19 mouse cellular contexts compared by ENCODE assay signal in genomic region chr9:55226251-55226650, GRCm38 (mm10). TPM values are rescaled to one million over a fixed set of nuclear protein-coding genes. Genes with fewer than 3 reads are reported as not detected.
DNase-seq lines count a peak whose midpoint lies in the region; TF ChIP-seq lines count a peak whose summit lies in the region.
"Had no signal": no experiment of that assay in that cellular context is flagged by ENCODE, and none has a peak within 500 bp of the region (broad histone marks: within the 10 kb centered on the region; RNA-seq: fewer than 3 reads in every experiment).

No protein-coding gene starts in this region.

- peaks cover 26% of the 10 kb centered on the region for H3K36me3 ChIP-seq in small intestine, adult 2 months (ENCODE audit: control insufficient read depth, insufficient read depth, low read length)

- peak; percentile 56 for DNase-seq in heart, adult 11 months
- no peak for DNase-seq in heart, postnatal 4 days
- peak; percentile 51 for DNase-seq in right cerebral cortex, adult 18-20 months
- no peak for DNase-seq in right cerebral cortex, postnatal 4 days
- peak; percentile 34 to 36 for DNase-seq in layer of hippocampus, adult 8-10 months (ENCODE audit: low spot score in 2 of 2)
- DNase-seq in adipocyte (ENCODE audit: low spot score): no peak
- no peak for DNase-seq in testis, postnatal 10 days (ENCODE audit: low spot score)
- DNase-seq: adrenal gland, postnatal 36 days; B cell, adult 2 months; cerebellum, adult 9-11 months; heart, adult 2 months; spleen, adult 18-20 months had no signal

- TF ChIP-seq CTCF in small intestine, adult 2 months (IDR thresholded peaks at IDR 0.05; ENCODE audit: extremely low read depth, insufficient read length, insufficient replicate concordance, low read depth, low read length): no peak

- no peak overlapping the region for H3K4me3 ChIP-seq in small intestine, adult 2 months (ENCODE audit: low read depth, low read length)
- H3K4me3 ChIP-seq: heart, adult 2 months; heart, embryonic 15.5 days; intestine, embryonic 15.5 days; limb, embryonic 12.5 days; neural tube, embryonic 12.5 days; stomach, embryonic 15.5 days had no signal

- no peaks in the 10 kb centered on the region for H3K27me3 ChIP-seq in small intestine, adult 2 months (ENCODE audit: control insufficient read depth, insufficient read depth, low read length)
- H3K27me3 ChIP-seq: heart, embryonic 15.5 days; intestine, embryonic 15.5 days; limb, embryonic 12.5 days; neural tube, embryonic 12.5 days; stomach, embryonic 15.5 days had no signal

- 87% methylated on average over 3 of the region's 3 CpGs for WGBS in small intestine, adult 2 months

- 0 out of 2 replicates have a peak overlapping the region, but pooled peaks have one; percentile 38 for H3K27ac ChIP-seq in small intestine, adult 2 months (ENCODE audit: insufficient read depth, low read depth, low read length)
- H3K27ac ChIP-seq: heart, embryonic 15.5 days; intestine, embryonic 15.5 days; limb, embryonic 12.5 days; liver, embryonic 14.5 days; neural tube, embryonic 12.5 days; stomach, embryonic 15.5 days had no signal

- peaks cover 4% of the 10 kb centered on the region; the same call in 1 of the 2 replicates for H3K4me1 ChIP-seq in small intestine, adult 2 months (ENCODE audit: control insufficient read depth, insufficient read depth, insufficient read length, low read length)
- H3K4me1 ChIP-seq: heart, embryonic 15.5 days; intestine, embryonic 15.5 days; limb, embryonic 12.5 days; neural tube, embryonic 12.5 days; stomach, embryonic 15.5 days had no signal

- no peak for TF ChIP-seq POLR2A in small intestine, adult 2 months (IDR thresholded peaks at IDR 0.05; ENCODE audit: low read depth, low read length)

RNA-seq across cellular contexts. Expression of gene Fbxo22, which starts 17.5 kb away (rescaled TPM):
- 10 to 100 TPM; 33.7 to 33.8 TPM for total RNA-seq in heart, postnatal 4 days (2021)
- total RNA-seq in layer of hippocampus, adult 8-10 months (2022): 10 to 100 TPM; 34.8 to 36.1 (median 35.6) TPM
- polyA plus RNA-seq in small intestine, adult 2 months (2012; rRNA removed): 5.9 and 10.2 TPM in 2 replicates

Comparison
In these comparisons a context has a peak if more than half of its experiments do, and no peak if none do; other contexts are left out.
1. DNase-seq: peak in heart, adult 11 months (single experiment), right cerebral cortex, adult 18-20 months (single experiment) and layer of hippocampus, adult 8-10 months (2 of 2); none in heart, postnatal 4 days (single experiment), right cerebral cortex, postnatal 4 days (single experiment), adipocyte (single experiment) and testis, postnatal 10 days (single experiment).